Mouse (Mus musculus) frontal cortex, adult (tissue): ENCODE results near the gene Pih1d1.
"Not testable (repeated sequence)": the region's sequence is repeated elsewhere in the genome, so short reads cannot be mapped to it uniquely, and the experiment has no call there.

Experiments used
- ATAC-seq: cut with Nextera tagmentation; 2 replicates; pipeline ENCODE4 v1.9.2; 2017; ENCODE audit warnings: mild to moderate bottlenecking, moderate library complexity, mixed read lengths; ENCODE audit not compliant: low TSS enrichment

The Pih1d1 gene

GRCm38 (mm10) chr7:45147899-45148298 lies 6.2 kb upstream of the Pih1d1 start:
- ATAC-seq = no peak

- no peak for ATAC-seq
Measured at GRCm38 (mm10) chr7:45148534-45149098, 5.5 kb upstream of the Pih1d1 start.

- ATAC-seq = no peak
Measured at GRCm38 (mm10) chr7:45149545-45149944, 4.6 kb upstream of the Pih1d1 start.

GRCm38 (mm10) chr7:45150321-45150720 lies 3.8 kb upstream of the Pih1d1 start:
- no peak for ATAC-seq

- no peak for ATAC-seq
Measured at GRCm38 (mm10) chr7:45151303-45151702, 2.8 kb upstream of the Pih1d1 start.

- ATAC-seq = not testable (repeated sequence)
Measured at GRCm38 (mm10) chr7:45153052-45153451, 1.1 kb upstream of the Pih1d1 start.

- ATAC-seq = no peak
Measured at GRCm38 (mm10) chr7:45153586-45153985, 517 bp upstream of the Pih1d1 start.

GRCm38 (mm10) chr7:45154993-45155514 lies 951 bp downstream of the Pih1d1 start:
- ATAC-seq = no peak

- ATAC-seq = no peak
Measured at GRCm38 (mm10) chr7:45155590-45155989, 1.5 kb downstream of the Pih1d1 start.

GRCm38 (mm10) chr7:45156206-45156605 lies 2.1 kb downstream of the Pih1d1 start:
- ATAC-seq = no peak

GRCm38 (mm10) chr7:45157459-45157858 lies 3.4 kb downstream of the Pih1d1 start:
- ATAC-seq = no peak

GRCm38 (mm10) chr7:45158991-45159390 lies 4.9 kb downstream of the Pih1d1 start:
- no peak for ATAC-seq

- ATAC-seq = no peak
Measured at GRCm38 (mm10) chr7:45160316-45160800, 6.3 kb downstream of the Pih1d1 start.

GRCm38 (mm10) chr7:45160866-45161265 lies 6.8 kb downstream of the Pih1d1 start:
- ATAC-seq = no peak

GRCm38 (mm10) chr7:45161612-45162473 lies 7.7 kb downstream of the Pih1d1 start:
- peak; percentile 69 for ATAC-seq

GRCm38 (mm10) chr7:45162551-45162950 lies 8.4 kb downstream of the Pih1d1 start:
- peak; percentile 35; the same call in 1 of the 2 replicates for ATAC-seq

GRCm38 (mm10) chr7:45162996-45163615 lies 9.0 kb downstream of the Pih1d1 start:
- ATAC-seq = no peak

GRCm38 (mm10) chr7:45163735-45164490 lies 9.8 kb downstream of the Pih1d1 start, which contains the start of gene Slc17a7:
Gene Slc17a7 (plus strand): TSS chr7:45163949.
- ATAC-seq = no peak

GRCm38 (mm10) chr7:45164833-45165232 lies 10.7 kb downstream of the Pih1d1 start:
- no peak for ATAC-seq

GRCm38 (mm10) chr7:45165701-45166100 lies 11.6 kb downstream of the Pih1d1 start:
- ATAC-seq = no peak

GRCm38 (mm10) chr7:45166950-45167401 lies 12.9 kb downstream of the Pih1d1 start:
- peak; percentile 11; the same call in 1 of the 2 replicates for ATAC-seq
